8 mouse cellular contexts compared by ENCODE assay signal in the genomic region with DNA sequence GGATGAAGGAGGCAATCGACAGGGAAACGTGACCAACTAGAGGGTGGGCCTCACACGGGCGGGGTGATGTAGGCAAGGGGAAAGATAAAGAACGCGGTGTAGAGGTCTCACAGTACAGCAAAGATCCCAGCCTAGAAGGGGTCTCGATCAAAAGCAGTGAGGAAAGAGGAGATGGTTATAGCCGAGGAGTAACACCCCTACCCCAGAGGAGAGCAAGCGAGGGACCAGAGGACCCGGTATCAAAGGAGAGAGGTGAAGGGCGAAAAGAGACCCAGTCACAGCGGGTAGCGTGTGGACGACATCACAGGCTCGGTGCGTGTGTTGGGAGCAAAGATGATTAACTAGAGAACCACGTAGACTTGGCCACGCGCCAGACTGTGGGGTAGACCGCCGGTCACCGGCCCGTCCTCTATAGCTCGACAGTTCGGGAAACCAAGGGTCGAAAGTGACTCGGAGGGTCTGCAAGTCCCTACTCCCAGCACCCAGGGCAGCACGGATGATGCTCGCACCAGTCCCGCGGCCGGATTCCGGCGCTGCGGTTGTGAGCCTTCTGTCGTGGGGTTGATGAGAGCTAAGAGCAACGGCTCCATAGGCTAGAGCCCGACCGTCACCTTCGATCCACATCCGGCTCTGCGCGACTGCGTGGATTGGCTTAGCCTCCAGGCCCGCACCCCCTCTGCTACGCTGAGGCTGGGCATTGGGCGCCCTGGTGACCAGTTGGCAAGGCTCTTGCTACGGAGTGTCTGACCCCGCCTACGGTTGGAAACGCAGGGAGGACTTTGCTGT. TPM values are rescaled to one million over a fixed set of nuclear protein-coding genes. Genes with fewer than 3 reads are reported as not detected.
DNase-seq lines count a peak whose midpoint lies in the region; ATAC-seq and TF ChIP-seq lines count a peak whose summit lies in the region.

No protein-coding gene starts in this region.

- peak overlapping the region; percentile 71 for H3K9ac ChIP-seq in embryonic facial prominence, embryonic 13.5 days
- peak overlapping the region; percentile 53 for H3K9ac ChIP-seq in intestine, postnatal 0 days (ENCODE audit: low read depth, low read length)

- peak; percentile 96 for ATAC-seq in embryonic facial prominence, embryonic 13.5 days (ENCODE audit: insufficient number of reproducible peaks, insufficient read depth, low FRiP score, low TSS enrichment, low read depth)
- ATAC-seq in intestine, postnatal 0 days = peak; percentile 99
- ATAC-seq in megakaryocyte-erythroid progenitor cell, adult 5-6 weeks (replicated peaks; ENCODE audit: low FRiP score, low TSS enrichment, poor library complexity, severe bottlenecking) = peak; percentile 96

- no peaks in the 10 kb centered on the region for H3K9me3 ChIP-seq in embryonic facial prominence, embryonic 13.5 days
- H3K9me3 ChIP-seq in intestine, postnatal 0 days (ENCODE audit: control insufficient read depth) = no peaks in the 10 kb centered on the region

- WGBS in embryonic facial prominence, embryonic 13.5 days = 20% methylated on average over 51 of the region's 51 CpGs
- 15% methylated on average over 51 of the region's 51 CpGs for WGBS in intestine, postnatal 0 days

- TF ChIP-seq CTCF in intestine, postnatal 0 days (IDR thresholded peaks at IDR 0.05; ENCODE audit: low read depth) = no peak

- H3K27me3 ChIP-seq in embryonic facial prominence, embryonic 13.5 days = no peaks in the 10 kb centered on the region
- H3K27me3 ChIP-seq in intestine, postnatal 0 days (replicated peaks; ENCODE audit: control insufficient read depth, insufficient read depth, low read length) = no peaks in the 10 kb centered on the region; the same call in 1 of the 2 replicates

- H3K4me3 ChIP-seq in embryonic facial prominence, embryonic 13.5 days = peak overlapping the region; percentile 52
- H3K4me3 ChIP-seq in intestine, postnatal 0 days (ENCODE audit: low read depth, low read length) = peak overlapping the region; percentile 48

- H3K4me1 ChIP-seq in embryonic facial prominence, embryonic 13.5 days = no peaks in the 10 kb centered on the region
- no peaks in the 10 kb centered on the region for H3K4me1 ChIP-seq in intestine, postnatal 0 days (replicated peaks; ENCODE audit: control insufficient read depth, insufficient read depth, low read length)

- DNase-seq in adrenal gland, postnatal 14 days = peak; percentile 94
- peak; percentile 99 for DNase-seq in heart, adult 11 months
- peak; percentile 76 to 89 for DNase-seq in left cerebral cortex, postnatal 25 days (ENCODE audit: low spot score in 2 of 2)
- DNase-seq in right cerebral cortex, postnatal 10 days (ENCODE audit: low spot score in 2 of 2) = peak; percentile 92 to 94
- peak; percentile 81 to 85 for DNase-seq in urinary bladder, postnatal 36 days (ENCODE audit: low spot score in 2 of 2)

- intact Hi-C loops in left cerebral cortex, postnatal 25 days (cut with DNase I) = no loop called here

- peak overlapping the region; percentile 67 for H3K4me2 ChIP-seq in embryonic facial prominence, embryonic 13.5 days
- peak overlapping the region; percentile 76 for H3K4me2 ChIP-seq in intestine, postnatal 0 days (replicated peaks; ENCODE audit: low read depth)

- no peak overlapping the region for H3K27ac ChIP-seq in embryonic facial prominence, embryonic 13.5 days
- H3K27ac ChIP-seq in intestine, postnatal 0 days (ENCODE audit: low read depth, low read length) = no peak overlapping the region; the same call in 1 of the 2 replicates

- H3K36me3 ChIP-seq in embryonic facial prominence, embryonic 13.5 days = no peaks in the 10 kb centered on the region
- no peaks in the 10 kb centered on the region for H3K36me3 ChIP-seq in intestine, postnatal 0 days (ENCODE audit: control insufficient read depth, insufficient read depth)

RNA-seq across cellular contexts. Expression of a gene that starts 22.2 kb away (rescaled TPM):
- total RNA-seq in adrenal gland, postnatal 14 days (2021) = not detected in 2 replicates
- polyA plus RNA-seq in embryonic facial prominence, embryonic 13.5 days (2015; fragmentation: Nextera tagmentation; extraction: Ambion mirVana) = not detected in 2 replicates
- polyA plus RNA-seq in intestine, postnatal 0 days (2015; fragmentation: Nextera tagmentation; extraction: Ambion mirVana) = not detected in 2 replicates
- total RNA-seq in left cerebral cortex, postnatal 25 days (2021) = not detected
- total RNA-seq in megakaryocyte-erythroid progenitor cell, adult 5-6 weeks (2014; fragmentation: Nextera tagmentation) = not detected in 2 replicates
- total RNA-seq in megakaryocyte-erythroid progenitor cell, adult 5-6 weeks (2017) = not detected in 2 replicates

RNA-seq across cellular contexts. Expression of a gene that starts 22.2 kb away (rescaled TPM):
- not detected in 2 replicates for total RNA-seq in adrenal gland, postnatal 14 days (2021)
- polyA plus RNA-seq in embryonic facial prominence, embryonic 13.5 days (2015; fragmentation: Nextera tagmentation; extraction: Ambion mirVana) = not detected in 2 replicates
- polyA plus RNA-seq in intestine, postnatal 0 days (2015; fragmentation: Nextera tagmentation; extraction: Ambion mirVana) = 0.17 TPM in 1 of 2 replicates, not detected in the other
- not detected for total RNA-seq in left cerebral cortex, postnatal 25 days (2021)
- total RNA-seq in megakaryocyte-erythroid progenitor cell, adult 5-6 weeks (2014; fragmentation: Nextera tagmentation) = not detected in 2 replicates
- 0.56 and 1.4 TPM in 2 replicates for total RNA-seq in megakaryocyte-erythroid progenitor cell, adult 5-6 weeks (2017)

RNA-seq across cellular contexts. Expression of a gene that starts 26.1 kb away (rescaled TPM):
- 0.33 TPM in 1 of 2 replicates, not detected in the other for total RNA-seq in adrenal gland, postnatal 14 days (2021)
- polyA plus RNA-seq in embryonic facial prominence, embryonic 13.5 days (2015; fragmentation: Nextera tagmentation; extraction: Ambion mirVana) = 0.19 TPM in 1 of 2 replicates, not detected in the other
- 0.26 and 0.37 TPM in 2 replicates for polyA plus RNA-seq in intestine, postnatal 0 days (2015; fragmentation: Nextera tagmentation; extraction: Ambion mirVana)
- total RNA-seq in left cerebral cortex, postnatal 25 days (2021) = not detected
- not detected in 2 replicates for total RNA-seq in megakaryocyte-erythroid progenitor cell, adult 5-6 weeks (2014; fragmentation: Nextera tagmentation)
- total RNA-seq in megakaryocyte-erythroid progenitor cell, adult 5-6 weeks (2017) = not detected in 2 replicates

RNA-seq across cellular contexts. Expression of a gene that starts 54.8 kb away (rescaled TPM):
- not detected in 2 replicates for total RNA-seq in adrenal gland, postnatal 14 days (2021)
- polyA plus RNA-seq in embryonic facial prominence, embryonic 13.5 days (2015; fragmentation: Nextera tagmentation; extraction: Ambion mirVana) = 1.3 and 1.6 TPM in 2 replicates
- 0.65 and 0.66 TPM in 2 replicates for polyA plus RNA-seq in intestine, postnatal 0 days (2015; fragmentation: Nextera tagmentation; extraction: Ambion mirVana)
- under 1 TPM; 0.53 to 0.62 TPM for total RNA-seq in left cerebral cortex, postnatal 25 days (2021)
- not detected in 2 replicates for total RNA-seq in megakaryocyte-erythroid progenitor cell, adult 5-6 weeks (2014; fragmentation: Nextera tagmentation)
- total RNA-seq in megakaryocyte-erythroid progenitor cell, adult 5-6 weeks (2017) = not detected in 2 replicates
